Mouse (Mus musculus) stomach, embryonic 14.5 days (tissue): ENCODE results near the gene Amz2. TPM values are rescaled to one million over a fixed set of nuclear protein-coding genes. Genes with fewer than 3 reads are reported as not detected.
A peak's percentile ranks its signal among the peaks of the same experiment; 100 is the strongest.
"Not testable (repeated sequence)": the region's sequence is repeated elsewhere in the genome, so short reads cannot be mapped to it uniquely, and the experiment has no call there.

Experiments used
- ATAC-seq: fragments of 200-750 bp; cut with Nextera tagmentation; 2 replicates; pipeline ENCODE4 v1.8.0; 2017; ENCODE audit warnings: low read depth, moderate TSS enrichment; ENCODE audit not compliant: insufficient number of reproducible peaks, insufficient read depth, low FRiP score
- H3K27ac ChIP-seq: fragments of 300-500 bp; sonication (generic); 2 replicates; pipeline ENCODE4 v1.5.1; 2014; ENCODE audit warnings: mild to moderate bottlenecking, low read length, moderate library complexity, mixed read lengths
- H3K27me3 ChIP-seq: fragments of 300-500 bp; sonication (generic); 2 replicates; pipeline ENCODE4 v1.6.1; 2014; ENCODE audit warnings: low read length, control low read depth, mixed read lengths; ENCODE audit not compliant: control insufficient read depth, insufficient read depth
- H3K36me3 ChIP-seq: fragments of 300-500 bp; sonication (generic); 2 replicates; pipeline ENCODE4 v1.6.1; 2014; ENCODE audit warnings: mild to moderate bottlenecking, control low read depth, low read length, moderate library complexity, mixed read lengths; ENCODE audit not compliant: control insufficient read depth, insufficient read depth
- H3K4me1 ChIP-seq: fragments of 300-500 bp; sonication (generic); 2 replicates; pipeline ENCODE4 v1.6.1; 2014; ENCODE audit warnings: low read length, control low read depth, mixed read lengths; ENCODE audit not compliant: control insufficient read depth, insufficient read depth
- H3K4me2 ChIP-seq: fragments of 300-500 bp; sonication (generic); replicated peaks from 2 replicates; pipeline ENCODE4 v1.6.1; 2014; ENCODE audit warnings: low read depth, low read length, control low read depth
- H3K4me3 ChIP-seq: fragments of 300-500 bp; sonication (generic); 2 replicates; pipeline ENCODE4 v1.5.1; 2014; ENCODE audit warnings: low read depth, low read length, control low read depth
- H3K9ac ChIP-seq: fragments of 300-500 bp; sonication (generic); replicated peaks from 2 replicates; pipeline ENCODE4 v1.6.1; 2014; ENCODE audit warnings: low read depth, mild to moderate bottlenecking, control low read depth, low read length, moderate library complexity, mixed read lengths
- H3K9me3 ChIP-seq: fragments of 300-500 bp; sonication (generic); 2 replicates; pipeline ENCODE4 v1.6.1; 2016; ENCODE audit warnings: low read depth, low read length, control low read depth; ENCODE audit not compliant: control insufficient read depth
- WGBS: fragments of 180-500 bp; shearing (Covaris S2); extraction: QIAGEN DNeasy Blood & Tissue Kit; methylation state at CpG from one replicate; pipeline ENCODE4 v1.1.7; 2014; 5-methylcytosine and 5-hydroxymethylcytosine counted together
- polyA plus RNA-seq: library from polyadenylated mRNA; unstranded; fragments of >200 nt; fragmentation: Nextera tagmentation; extraction: Ambion mirVana; gene quantifications from 2 replicates; pipeline ENCODE4 v1.2.1, GENCODE M21; 2014

The Amz2 gene
- polyA plus RNA-seq, 1 experiment from 2014 or later: 42.8 TPM

DNA sequence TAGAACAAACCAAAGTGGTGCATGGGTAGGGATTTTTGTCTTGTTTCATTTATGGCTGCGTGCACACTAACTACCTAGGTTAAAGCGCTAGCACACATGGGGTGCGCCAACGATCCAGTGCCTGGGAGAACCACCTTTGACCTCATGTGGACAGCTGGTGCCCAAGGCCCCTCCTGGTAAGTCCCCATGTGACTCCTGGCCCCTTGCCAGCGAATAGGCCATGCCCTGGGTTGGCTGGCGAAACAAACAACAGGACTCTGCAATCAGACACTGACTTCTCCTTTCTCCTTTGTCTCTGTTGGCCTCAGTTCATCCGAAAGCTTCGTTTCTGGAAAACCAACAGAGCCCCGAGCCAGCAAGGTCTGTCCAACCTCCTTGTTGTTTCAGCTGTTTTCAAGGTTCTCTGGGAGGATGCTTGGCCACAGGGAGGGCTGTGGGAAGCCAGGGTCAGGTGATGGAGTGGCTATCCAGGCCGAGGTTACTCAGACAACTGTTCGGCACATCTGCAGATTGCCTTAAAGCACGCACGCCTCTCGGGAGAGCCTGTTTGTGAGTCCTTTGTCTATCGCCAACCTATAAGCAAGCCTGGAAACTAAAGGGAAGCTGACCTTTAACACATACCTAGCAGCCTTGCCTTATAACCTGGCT lies 59.8 kb downstream of the Amz2 start:
- no peaks in the 10 kb centered on the region for H3K4me1 ChIP-seq
- H3K36me3 ChIP-seq: no peaks in the 10 kb centered on the region
- no peak overlapping the region for H3K9ac ChIP-seq
- no peaks in the 10 kb centered on the region for H3K27me3 ChIP-seq
- H3K4me3 ChIP-seq: no peak overlapping the region
- H3K9me3 ChIP-seq: no peaks in the 10 kb centered on the region
- no peak overlapping the region for H3K4me2 ChIP-seq
- WGBS: 86% methylated on average over 15 of the region's 15 CpGs
- ATAC-seq: no peak
- H3K27ac ChIP-seq: no peak overlapping the region

DNA sequence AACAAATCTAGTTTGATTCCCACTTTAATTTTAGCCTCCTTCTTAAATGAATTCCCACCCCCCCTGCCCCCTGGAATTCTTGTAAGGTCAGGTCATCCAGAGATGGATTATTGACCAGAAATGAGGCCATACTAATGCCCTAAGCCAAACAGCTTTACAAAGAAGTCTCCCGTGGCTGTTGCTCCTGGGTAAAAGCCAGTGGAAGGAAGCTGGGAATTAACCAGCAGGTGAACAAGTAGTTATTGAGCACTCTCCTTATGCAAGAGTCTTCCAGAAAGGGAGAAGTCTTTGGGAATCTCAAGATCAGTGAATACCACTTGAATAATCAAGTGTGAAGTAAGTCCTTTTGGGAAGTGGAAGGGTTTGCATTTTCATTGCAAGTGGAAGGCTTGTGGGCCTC lies 61.4 kb downstream of the Amz2 start:
- H3K4me3 ChIP-seq: no peak overlapping the region
- H3K36me3 ChIP-seq: no peaks in the 10 kb centered on the region
- ATAC-seq: no peak
- WGBS: 25% methylated on average over 1 of the region's 1 CpGs
- H3K9ac ChIP-seq: no peak overlapping the region
- H3K4me1 ChIP-seq: no peaks in the 10 kb centered on the region
- H3K27me3 ChIP-seq: no peaks in the 10 kb centered on the region
- no peak overlapping the region for H3K27ac ChIP-seq
- H3K4me2 ChIP-seq: no peak overlapping the region
- H3K9me3 ChIP-seq: no peaks in the 10 kb centered on the region

DNA sequence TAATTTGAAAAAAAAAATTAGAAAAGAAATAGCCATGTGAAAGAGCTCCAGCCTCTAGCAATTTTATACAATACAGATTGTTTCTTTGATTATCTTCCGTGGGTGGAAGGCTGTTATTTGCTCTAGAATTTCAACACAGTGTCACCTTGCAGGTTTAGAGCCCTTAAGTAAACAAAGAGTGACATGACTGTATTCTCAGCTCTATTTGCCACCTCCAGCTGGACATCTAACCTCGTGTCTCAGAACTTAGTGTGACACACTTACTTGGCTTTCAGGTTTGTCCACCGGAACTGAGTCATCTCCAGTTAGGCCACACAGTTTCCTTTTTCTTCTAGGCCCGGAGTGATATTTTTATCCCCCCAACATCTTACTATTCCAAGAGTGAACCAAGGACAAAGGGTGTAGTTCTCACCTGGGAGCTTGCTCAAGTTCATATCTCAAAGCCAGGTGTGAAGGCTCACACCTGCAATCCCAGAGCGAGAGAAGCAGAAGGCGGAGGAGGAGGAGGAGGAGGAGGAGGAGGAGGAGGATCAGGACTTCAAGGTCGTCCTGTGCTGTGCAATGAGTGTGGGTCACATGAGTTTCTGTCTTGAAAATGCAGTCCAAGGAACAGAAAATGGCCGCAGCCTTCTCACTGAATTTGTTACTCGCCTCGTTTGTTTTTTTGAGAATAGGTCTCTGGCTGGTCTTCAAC lies 62.4 kb downstream of the Amz2 start:
- peak; percentile 6; the same call in 1 of the 2 replicates for ATAC-seq
- no peaks in the 10 kb centered on the region for H3K4me1 ChIP-seq
- no peaks in the 10 kb centered on the region for H3K9me3 ChIP-seq
- H3K9ac ChIP-seq: no peak overlapping the region
- H3K27me3 ChIP-seq: no peaks in the 10 kb centered on the region
- H3K27ac ChIP-seq: no peak overlapping the region
- WGBS: 76% methylated on average over 10 of the region's 10 CpGs
- H3K36me3 ChIP-seq: no peaks in the 10 kb centered on the region
- no peak overlapping the region for H3K4me3 ChIP-seq
- H3K4me2 ChIP-seq: no peak overlapping the region

DNA sequence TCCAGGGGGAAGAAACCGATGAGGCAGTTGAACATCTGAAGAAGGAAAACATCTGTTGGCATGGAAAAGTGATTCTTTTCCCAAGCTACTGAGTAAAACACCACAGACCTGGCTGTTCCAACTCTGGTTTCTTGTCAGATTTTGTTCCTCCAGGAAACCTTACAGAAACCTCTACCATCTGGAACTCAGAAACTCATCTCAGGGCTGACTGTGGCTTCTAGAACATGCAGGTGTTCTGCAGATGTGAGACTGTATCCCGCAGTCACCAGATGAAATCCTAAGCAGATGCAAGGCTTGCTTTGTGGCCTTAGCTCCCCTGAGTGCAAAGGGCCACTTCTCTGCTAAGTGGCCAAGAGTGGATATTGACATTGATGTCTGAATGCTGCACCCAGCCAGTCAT lies 64.0 kb downstream of the Amz2 start:
- Histone ChIP-seq H3K27ac (no peak overlapping the region), H3K27me3 (no peaks in the 10 kb centered on the region)

DNA sequence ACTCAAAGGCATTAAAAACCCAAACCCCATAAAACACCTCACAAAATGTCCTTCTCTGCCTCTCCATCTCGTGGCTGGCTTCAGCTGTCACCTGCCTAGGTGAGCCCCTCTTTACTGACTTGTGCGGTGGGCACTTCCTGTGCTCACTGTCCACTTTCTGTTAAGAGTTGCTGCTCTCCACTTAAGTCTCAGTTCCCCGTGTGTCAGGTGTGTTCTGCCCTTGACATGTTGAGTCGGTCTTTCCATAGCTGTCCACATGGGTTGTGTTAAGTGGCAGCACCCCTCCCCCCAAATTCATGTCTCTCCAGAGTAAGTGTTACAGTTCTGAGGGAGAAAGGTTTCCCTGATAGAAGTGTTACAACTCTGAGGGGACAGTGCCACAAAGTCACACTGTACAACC lies 66.1 kb downstream of the Amz2 start:
- Histone ChIP-seq H3K4me1 (no peaks in the 10 kb centered on the region), H3K9ac (no peak overlapping the region), H3K4me3 (no peak overlapping the region), H3K9me3 (no peaks in the 10 kb centered on the region), H3K27me3 (no peaks in the 10 kb centered on the region), H3K27ac (no peak overlapping the region), H3K36me3 (no peaks in the 10 kb centered on the region), H3K4me2 (no peak overlapping the region)
- 76% methylated on average over 4 of the region's 4 CpGs for WGBS
- no peak for ATAC-seq

More for the DNA sequence above, 64.0 kb downstream of the Amz2 start:
- 63% methylated on average over 2 of the region's 2 CpGs for WGBS
- H3K4me2 ChIP-seq: no peak overlapping the region
- no peak for ATAC-seq
- H3K9ac ChIP-seq: no peak overlapping the region
- no peaks in the 10 kb centered on the region for H3K4me1 ChIP-seq
- H3K4me3 ChIP-seq: no peak overlapping the region
- H3K9me3 ChIP-seq: no peaks in the 10 kb centered on the region
- no peaks in the 10 kb centered on the region for H3K36me3 ChIP-seq

DNA sequence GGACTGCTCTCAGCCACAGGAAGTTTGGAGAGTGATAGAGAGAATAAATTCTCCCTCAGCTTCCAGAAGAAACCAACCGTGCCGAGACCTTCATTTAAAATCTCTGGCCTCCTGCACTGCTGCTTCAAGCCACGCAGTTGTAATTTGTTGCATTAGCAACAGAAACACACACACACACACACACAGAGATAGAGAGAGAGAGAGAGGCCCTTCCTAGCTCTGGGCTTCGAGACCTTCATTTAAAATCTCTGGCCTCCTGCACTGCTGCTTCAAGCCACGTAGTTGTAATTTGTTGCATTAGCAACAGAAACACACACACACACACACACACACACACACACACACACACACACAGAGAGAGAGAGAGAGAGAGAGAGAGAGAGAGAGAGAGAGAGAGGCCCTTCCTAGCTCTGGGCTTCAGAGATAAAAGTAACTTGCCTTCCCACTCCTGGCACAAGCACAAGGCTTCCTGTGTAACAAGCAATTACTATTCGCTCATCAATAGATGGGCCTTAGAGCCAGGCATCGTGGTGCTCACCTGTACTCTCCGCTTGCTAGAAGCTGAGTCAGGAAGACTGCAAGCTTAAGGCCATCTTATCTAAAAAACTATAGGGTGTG lies 67.2 kb downstream of the Amz2 start:
- not testable (repeated sequence) for H3K4me2 ChIP-seq, H3K27me3 ChIP-seq, H3K9ac ChIP-seq, H3K4me3 ChIP-seq, H3K9me3 ChIP-seq, ATAC-seq, H3K27ac ChIP-seq, H3K4me1 ChIP-seq, H3K36me3 ChIP-seq
- WGBS: 75% methylated on average over 8 of the region's 8 CpGs

DNA sequence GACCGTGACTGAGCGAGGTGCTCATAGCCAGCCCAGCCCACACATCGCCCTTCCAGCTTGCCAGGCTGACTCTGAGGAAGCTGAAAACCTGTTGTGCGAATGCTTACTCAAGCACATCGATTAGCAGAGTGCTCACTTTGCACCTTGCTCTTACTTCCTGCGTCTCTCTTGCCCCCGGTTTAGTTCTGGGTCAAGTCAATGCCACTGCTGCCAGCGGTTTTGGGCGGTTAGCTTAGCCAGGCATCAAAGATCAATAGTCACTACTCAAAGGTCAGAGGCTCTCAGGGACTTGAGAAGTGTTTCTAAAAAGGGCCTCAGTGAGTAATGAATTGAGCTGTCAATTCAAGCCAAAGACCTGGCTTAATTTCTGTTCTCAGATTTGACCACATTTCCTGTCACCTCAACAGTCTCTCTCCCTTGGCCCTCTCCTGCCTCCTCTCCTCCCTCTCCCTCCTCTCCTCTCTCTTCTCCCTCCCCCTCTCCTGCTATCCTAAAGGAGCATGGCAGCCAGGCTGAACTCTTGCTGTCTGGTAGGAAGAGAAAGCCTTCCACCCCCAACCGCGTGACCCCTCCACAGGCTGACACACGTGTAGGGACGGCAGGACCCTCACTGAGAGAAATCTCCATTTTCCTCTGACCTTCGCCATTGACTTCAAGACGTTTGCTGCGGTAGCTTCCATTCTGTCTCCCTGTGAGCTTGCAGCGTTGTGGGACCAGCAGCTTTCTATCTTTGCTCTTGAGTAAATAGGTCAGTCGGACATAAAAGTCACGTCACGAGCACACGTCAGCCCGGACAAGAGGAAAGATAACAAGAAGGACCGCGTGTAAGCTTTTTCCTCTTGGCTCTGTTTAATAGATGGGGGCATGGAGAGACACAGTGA lies 69.4 kb downstream of the Amz2 start:
- 0 out of 2 replicates have a peak, but pooled peaks have one; percentile 46 for ATAC-seq
- H3K9me3 ChIP-seq: no peaks in the 10 kb centered on the region
- no peaks in the 10 kb centered on the region for H3K36me3 ChIP-seq
- no peak overlapping the region for H3K27ac ChIP-seq
- H3K4me3 ChIP-seq: no peak overlapping the region
- no peaks in the 10 kb centered on the region for H3K27me3 ChIP-seq
- no peak overlapping the region for H3K9ac ChIP-seq
- H3K4me2 ChIP-seq: no peak overlapping the region
- peaks cover 4% of the 10 kb centered on the region; the same call in 1 of the 2 replicates for H3K4me1 ChIP-seq
- WGBS: 36% methylated on average over 24 of the region's 24 CpGs

DNA sequence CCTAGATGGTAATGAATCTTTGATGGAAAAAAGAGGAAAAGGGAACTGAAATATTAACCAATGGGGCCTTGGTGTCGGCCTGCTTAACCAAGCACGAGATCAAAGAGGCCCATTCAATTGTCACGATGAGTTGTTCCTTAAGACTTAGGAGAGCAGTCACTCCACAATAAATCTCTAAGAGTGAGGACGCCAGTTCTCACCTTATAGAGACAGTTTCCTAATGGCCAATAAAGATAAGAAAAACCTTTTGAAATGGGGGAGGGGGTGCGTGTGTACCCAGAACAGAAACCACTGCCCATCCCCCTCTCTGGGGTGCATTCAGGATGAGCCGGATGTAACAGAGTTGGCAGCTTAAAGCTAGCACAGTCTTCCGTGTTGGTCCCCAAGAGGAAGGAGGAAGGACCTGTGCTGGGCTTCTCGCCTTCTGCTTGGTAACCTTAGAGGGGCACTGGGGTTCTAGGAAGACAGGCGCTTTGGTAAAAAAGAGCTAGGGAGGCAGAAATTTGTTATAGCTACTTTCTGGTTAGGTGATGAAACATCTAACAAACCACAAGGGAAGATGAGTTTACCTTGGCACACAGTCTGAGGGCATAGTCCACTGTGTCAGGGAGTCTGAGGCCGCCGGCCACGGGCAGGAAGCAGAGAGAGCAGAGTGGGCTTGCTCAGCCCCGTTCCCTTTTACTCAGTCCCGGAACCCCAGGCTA lies 70.2 kb downstream of the Amz2 start:
- Histone ChIP-seq H3K27me3 (no peaks in the 10 kb centered on the region), H3K27ac (no peak overlapping the region), H3K9ac (no peak overlapping the region), H3K4me1 (peaks cover 4% of the 10 kb centered on the region; the same call in 1 of the 2 replicates), H3K4me3 (no peak overlapping the region), H3K36me3 (no peaks in the 10 kb centered on the region), H3K9me3 (no peaks in the 10 kb centered on the region), H3K4me2 (no peak overlapping the region)
- WGBS: 42% methylated on average over 14 of the region's 14 CpGs
- ATAC-seq: no peak
